Mouse (Mus musculus) forebrain, embryonic 12.5 days (tissue): ENCODE results near the gene Slc4a4. TPM values are rescaled to one million over a fixed set of nuclear protein-coding genes. Genes with fewer than 3 reads are reported as not detected.

Source experiments
- ATAC-seq: fragments of 200-750 bp; cut with Nextera tagmentation; 2 replicates; pipeline ENCODE4 v1.8.0; 2017; ENCODE audit warnings: moderate TSS enrichment; ENCODE audit not compliant: low FRiP score
- H3K27ac ChIP-seq: fragments of 300-500 bp; sonication (generic); 2 replicates; pipeline ENCODE4 v1.5.1; 2016; ENCODE audit warnings: mild to moderate bottlenecking
- H3K27me3 ChIP-seq: fragments of 300-500 bp; sonication (generic); 2 replicates; pipeline ENCODE4 v1.6.1; 2016; ENCODE audit warnings: mild to moderate bottlenecking
- H3K36me3 ChIP-seq: fragments of 300-500 bp; sonication (generic); replicated peaks from 2 replicates; pipeline ENCODE4 v1.6.1; 2016; ENCODE audit warnings: mild to moderate bottlenecking
- H3K4me1 ChIP-seq: fragments of 300-500 bp; sonication (generic); 2 replicates; pipeline ENCODE4 v1.6.1; 2016
- H3K4me2 ChIP-seq: fragments of 300-500 bp; sonication (generic); 2 replicates; pipeline ENCODE4 v1.6.1; 2016; ENCODE audit warnings: mild to moderate bottlenecking, moderate library complexity
- H3K4me3 ChIP-seq: fragments of 300-500 bp; sonication (generic); replicated peaks from 2 replicates; pipeline ENCODE4 v1.5.1; 2016; ENCODE audit warnings: mild to moderate bottlenecking
- H3K9ac ChIP-seq: fragments of 300-500 bp; sonication (generic); 2 replicates; pipeline ENCODE4 v1.6.1; 2016; ENCODE audit warnings: mild to moderate bottlenecking
- H3K9me3 ChIP-seq: fragments of 300-500 bp; sonication (generic); 2 replicates; pipeline ENCODE4 v1.6.1; 2016
- WGBS: fragments of 180-500 bp; shearing (Covaris S2); methylation state at CpG from one replicate; pipeline ENCODE4 v1.1.7; 2016; 5-methylcytosine and 5-hydroxymethylcytosine counted together
- polyA plus RNA-seq: library from polyadenylated mRNA; unstranded; fragments of >200 nt; fragmentation: Nextera tagmentation; extraction: Ambion mirVana; gene quantifications from 2 replicates; pipeline ENCODE4 v1.2.1, GENCODE M21; 2016

Gene Slc4a4
- polyA plus RNA-seq: 1.7 and 2.3 TPM in 2 replicates

- Histone ChIP-seq H3K9me3 (no peaks in the 10 kb centered on the region), H3K36me3 (no peaks in the 10 kb centered on the region), H3K4me3 (peak within 1 kb of the TSS; percentile 72), H3K4me2 (peak within 1 kb of the TSS; percentile 94), H3K9ac (peak within 1 kb of the TSS; percentile 69), H3K27ac (no peak within 1 kb of the TSS), H3K4me1 (peaks cover 14% of the 10 kb centered on the region), H3K27me3 (peaks cover 24% of the 10 kb centered on the region)
- WGBS: under 1% methylated on average over 89 of the region's 119 CpGs
- peak; percentile 83 for ATAC-seq
These were observed at the start of gene Slc4a4 for GRCm38 (mm10) chr5:88886668-88887555. Gene Slc4a4, plus strand, starts transcription at chr5:88886818.

DNA sequence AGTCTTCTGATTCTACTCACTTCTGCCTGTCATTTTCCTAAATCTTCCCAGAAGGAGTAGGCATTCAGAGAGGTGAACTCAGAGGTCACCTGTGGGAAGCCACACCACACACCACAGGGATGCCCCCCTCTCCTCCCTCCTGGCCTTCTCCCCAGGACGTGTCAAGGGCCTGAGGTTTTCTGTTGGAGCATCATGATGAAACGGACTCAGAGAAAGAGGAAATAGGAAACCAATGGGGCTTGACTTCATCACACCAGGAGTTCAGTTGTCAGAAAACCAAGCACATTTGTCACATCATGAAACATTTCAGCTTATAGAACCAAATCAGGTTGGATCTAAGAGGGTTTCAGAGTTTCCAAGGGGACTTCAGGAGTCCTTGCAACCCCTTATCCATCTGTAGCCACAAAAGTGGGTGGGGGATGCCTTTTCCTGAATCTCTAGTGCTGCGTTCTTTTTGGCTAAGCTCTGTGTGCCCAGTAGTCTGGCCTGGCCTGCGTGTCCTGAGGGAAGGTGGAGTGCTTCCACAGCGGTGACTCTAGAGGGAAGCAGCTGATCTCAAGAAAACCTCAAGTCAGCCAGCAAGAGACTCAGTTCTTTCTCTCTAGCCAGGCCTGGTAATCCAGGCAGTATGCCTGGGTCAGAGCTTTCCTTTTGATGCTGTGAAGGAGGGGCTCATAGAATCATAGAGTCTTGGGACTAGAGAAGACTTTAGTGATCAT lies 46.4 kb upstream of the Slc4a4 start:
- H3K9ac ChIP-seq: no peak overlapping the region
- 72% methylated on average over 5 of the region's 5 CpGs for WGBS
- H3K4me2 ChIP-seq: no peak overlapping the region
- no peaks in the 10 kb centered on the region for H3K4me1 ChIP-seq
- H3K27ac ChIP-seq: no peak overlapping the region
- H3K9me3 ChIP-seq: no peaks in the 10 kb centered on the region
- H3K4me3 ChIP-seq: no peak overlapping the region
- no peaks in the 10 kb centered on the region for H3K27me3 ChIP-seq
- ATAC-seq: no peak
- no peaks in the 10 kb centered on the region for H3K36me3 ChIP-seq

DNA sequence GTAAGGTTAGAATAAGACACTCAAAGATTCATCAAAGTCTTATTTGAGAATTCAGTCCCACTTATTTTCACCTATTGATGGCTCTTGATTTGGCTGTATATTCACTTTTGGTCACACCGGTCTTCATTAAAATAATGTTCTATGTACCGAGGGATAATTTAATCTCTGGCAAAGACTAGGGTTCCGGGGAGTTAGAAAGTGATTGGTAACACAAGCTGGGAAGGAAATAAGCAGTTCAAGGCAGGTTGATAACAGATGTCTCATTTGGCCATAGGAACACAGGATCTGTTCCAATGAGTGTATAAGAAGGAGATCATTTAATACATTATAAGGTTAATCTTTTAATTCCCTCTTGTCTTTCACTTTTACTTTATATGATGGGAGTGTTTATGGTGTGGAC lies 29.3 kb upstream of the Slc4a4 start:
- WGBS: 93% methylated on average over 3 of the region's 3 CpGs
- ATAC-seq: no peak
- Histone ChIP-seq H3K27me3 (no peaks in the 10 kb centered on the region), H3K36me3 (no peaks in the 10 kb centered on the region), H3K9ac (no peak overlapping the region), H3K4me3 (no peak overlapping the region), H3K4me1 (no peaks in the 10 kb centered on the region), H3K9me3 (no peaks in the 10 kb centered on the region), H3K4me2 (no peak overlapping the region), H3K27ac (no peak overlapping the region)

DNA sequence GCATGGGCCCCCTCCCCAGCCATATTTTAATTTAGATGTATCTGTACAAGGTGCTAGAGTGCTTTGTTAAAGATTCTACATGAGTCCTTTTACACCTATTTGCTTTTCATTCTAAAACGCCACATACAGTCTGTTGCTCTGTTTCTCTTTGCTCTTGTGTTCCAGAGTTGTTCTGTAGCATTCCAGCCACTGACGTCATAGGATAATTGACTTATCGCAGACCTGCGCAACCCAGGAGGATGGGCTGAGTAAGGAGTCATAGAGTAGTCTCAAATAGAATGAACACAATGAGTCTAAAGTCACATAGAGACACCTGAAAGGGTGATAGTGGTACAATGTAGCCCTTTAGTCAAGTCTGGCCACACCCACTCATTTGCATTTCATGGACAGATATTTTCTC lies 28.8 kb upstream of the Slc4a4 start:
- no peak overlapping the region for H3K4me3 ChIP-seq
- H3K27ac ChIP-seq: no peak overlapping the region
- no peaks in the 10 kb centered on the region for H3K9me3 ChIP-seq
- no peak overlapping the region for H3K9ac ChIP-seq
- no peaks in the 10 kb centered on the region for H3K4me1 ChIP-seq
- no peaks in the 10 kb centered on the region for H3K36me3 ChIP-seq
- WGBS: 90% methylated on average over 4 of the region's 4 CpGs
- no peak for ATAC-seq
- no peaks in the 10 kb centered on the region for H3K27me3 ChIP-seq
- H3K4me2 ChIP-seq: no peak overlapping the region

GRCm38 (mm10) chr5:88858226-88858625 lies 28.4 kb upstream of the Slc4a4 start:
- 86% methylated on average over 4 of the region's 4 CpGs for WGBS

DNA sequence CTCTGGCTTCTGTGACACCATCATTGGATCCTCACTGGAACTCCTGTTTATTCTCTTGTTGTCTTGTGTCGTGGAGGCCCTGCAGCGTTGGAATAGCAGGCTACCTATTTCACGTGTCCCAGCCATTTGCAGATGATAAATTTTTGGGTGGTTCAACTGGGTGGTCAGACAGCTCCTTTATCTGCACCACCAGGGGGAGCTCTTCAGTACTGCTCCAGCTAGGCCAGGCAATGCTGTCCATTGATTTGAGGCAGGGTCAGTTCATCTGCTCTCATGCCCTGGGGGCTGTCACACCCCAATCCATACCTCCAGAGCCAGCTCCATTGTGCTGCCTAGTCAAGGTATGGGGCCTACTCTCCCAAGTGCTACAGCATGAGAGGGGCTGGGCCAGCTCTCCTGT lies 24.5 kb upstream of the Slc4a4 start:
- H3K4me3 ChIP-seq: no peak overlapping the region
- no peaks in the 10 kb centered on the region for H3K4me1 ChIP-seq
- no peaks in the 10 kb centered on the region for H3K9me3 ChIP-seq
- no peak overlapping the region for H3K9ac ChIP-seq
- H3K27ac ChIP-seq: no peak overlapping the region
- 77% methylated on average over 3 of the region's 3 CpGs for WGBS
- no peak overlapping the region for H3K4me2 ChIP-seq
- H3K36me3 ChIP-seq: no peaks in the 10 kb centered on the region
- ATAC-seq: 0 out of 2 replicates have a peak, but pooled peaks have one; percentile 17
- no peaks in the 10 kb centered on the region for H3K27me3 ChIP-seq

More at GRCm38 (mm10) chr5:88858226-88858625, 28.4 kb upstream of the Slc4a4 start:
- no peak overlapping the region for H3K4me3 ChIP-seq
- no peak overlapping the region for H3K4me2 ChIP-seq
- H3K27ac ChIP-seq: no peak overlapping the region
- no peaks in the 10 kb centered on the region for H3K27me3 ChIP-seq
- no peaks in the 10 kb centered on the region for H3K9me3 ChIP-seq
- no peaks in the 10 kb centered on the region for H3K4me1 ChIP-seq
- H3K9ac ChIP-seq: no peak overlapping the region
- no peak for ATAC-seq
- no peaks in the 10 kb centered on the region for H3K36me3 ChIP-seq

- WGBS: 95% methylated on average over 2 of the region's 2 CpGs
- no peak overlapping the region for H3K9ac ChIP-seq
- no peak overlapping the region for H3K4me3 ChIP-seq
- no peaks in the 10 kb centered on the region for H3K9me3 ChIP-seq
- no peak overlapping the region for H3K4me2 ChIP-seq
- no peaks in the 10 kb centered on the region for H3K4me1 ChIP-seq
- H3K27ac ChIP-seq: no peak overlapping the region
- no peak for ATAC-seq
- H3K36me3 ChIP-seq: no peaks in the 10 kb centered on the region
- no peaks in the 10 kb centered on the region for H3K27me3 ChIP-seq
These were observed 23.8 kb upstream of the Slc4a4 start for GRCm38 (mm10) chr5:88862794-88863193.

- H3K9me3 ChIP-seq: no peaks in the 10 kb centered on the region
- WGBS: 20% methylated on average over 3 of the region's 3 CpGs
- no peak for ATAC-seq
- H3K4me3 ChIP-seq: no peak overlapping the region
- no peak overlapping the region for H3K4me2 ChIP-seq
- no peak overlapping the region for H3K9ac ChIP-seq
- peaks cover 24% of the 10 kb centered on the region for H3K27me3 ChIP-seq
- H3K4me1 ChIP-seq: peaks cover 14% of the 10 kb centered on the region
- H3K27ac ChIP-seq: no peak overlapping the region
- H3K36me3 ChIP-seq: no peaks in the 10 kb centered on the region
These were observed 2.5 kb upstream of the Slc4a4 start for GRCm38 (mm10) chr5:88884101-88884500.

- H3K27me3 ChIP-seq: peaks cover 24% of the 10 kb centered on the region
- no peaks in the 10 kb centered on the region for H3K9me3 ChIP-seq
- no peaks in the 10 kb centered on the region for H3K36me3 ChIP-seq
- no peak overlapping the region for H3K4me3 ChIP-seq
- ATAC-seq: no peak
- H3K4me2 ChIP-seq: no peak overlapping the region
- peaks cover 14% of the 10 kb centered on the region for H3K4me1 ChIP-seq
- H3K9ac ChIP-seq: no peak overlapping the region
- WGBS: 79% methylated on average over 3 of the region's 3 CpGs
- H3K27ac ChIP-seq: no peak overlapping the region
These were observed 1.1 kb upstream of the Slc4a4 start for GRCm38 (mm10) chr5:88885503-88885902.

- Histone ChIP-seq H3K4me3 (peak overlapping the region; percentile 72), H3K9me3 (no peaks in the 10 kb centered on the region), H3K4me1 (peaks cover 14% of the 10 kb centered on the region), H3K9ac (no peak overlapping the region), H3K27ac (no peak overlapping the region), H3K4me2 (peak overlapping the region; percentile 94), H3K27me3 (peaks cover 24% of the 10 kb centered on the region), H3K36me3 (no peaks in the 10 kb centered on the region)
- ATAC-seq: no peak
- WGBS: 58% methylated on average over 5 of the region's 5 CpGs
These were observed 674 bp upstream of the Slc4a4 start for GRCm38 (mm10) chr5:88885944-88886343.

GRCm38 (mm10) chr5:88886349-88886667 lies 310 bp upstream of the Slc4a4 start:
- peak overlapping the region; percentile 94 for H3K4me2 ChIP-seq
- peak overlapping the region; percentile 69 for H3K9ac ChIP-seq
- H3K9me3 ChIP-seq: no peaks in the 10 kb centered on the region
- ATAC-seq: no peak
- peak overlapping the region; percentile 72 for H3K4me3 ChIP-seq
- peaks cover 24% of the 10 kb centered on the region for H3K27me3 ChIP-seq
- no peak overlapping the region for H3K27ac ChIP-seq
- H3K36me3 ChIP-seq: no peaks in the 10 kb centered on the region
- H3K4me1 ChIP-seq: peaks cover 14% of the 10 kb centered on the region
- WGBS: under 1% methylated on average over 14 of the region's 14 CpGs

- peak; percentile 15 for ATAC-seq
- Histone ChIP-seq H3K27me3 (peaks cover 24% of the 10 kb centered on the region), H3K4me1 (peaks cover 14% of the 10 kb centered on the region), H3K4me2 (peak overlapping the region; percentile 94), H3K9ac (peak overlapping the region; percentile 69), H3K36me3 (no peaks in the 10 kb centered on the region), H3K4me3 (peak overlapping the region; percentile 72), H3K9me3 (no peaks in the 10 kb centered on the region), H3K27ac (no peak overlapping the region)
- WGBS: 1% methylated on average over 29 of the region's 29 CpGs
These were observed 1.2 kb downstream of the Slc4a4 start for GRCm38 (mm10) chr5:88887556-88888412.
